Mouse (Mus musculus) forebrain, postnatal 0 days (tissue): ENCODE measurements at regions not wholly inside any gene's neighbourhood (a gene's known extent, or its start where the extent isn't known, plus 50 kb on each side); places are given as distances from the start of the nearest gene placed in this dataset.

Experiments
- ATAC-seq: fragments of 200-750 bp; cut with Nextera tagmentation; 2 replicates; pipeline ENCODE4 v1.8.0; 2017; ENCODE audit warnings: mild to moderate bottlenecking, moderate library complexity
- DNase-seq: peaks from one replicate; pipeline ENCODE4 v3.0.0-alpha.2; 2015
- H3K27ac ChIP-seq: fragments of 300-500 bp; sonication (generic); 2 replicates; pipeline ENCODE4 v1.5.1; 2014; ENCODE audit warnings: low read depth, mild to moderate bottlenecking, antibody characterized with exemption, low read length, moderate library complexity, mixed read lengths
- H3K27me3 ChIP-seq: fragments of 300-500 bp; sonication (generic); 2 replicates; pipeline ENCODE4 v1.6.1; 2014; ENCODE audit warnings: mild to moderate bottlenecking, low read length, mixed read lengths; ENCODE audit not compliant: insufficient read depth
- H3K36me3 ChIP-seq: fragments of 300-500 bp; sonication (generic); 2 replicates; pipeline ENCODE4 v1.6.1; 2014; ENCODE audit warnings: mild to moderate bottlenecking, moderate library complexity; ENCODE audit not compliant: insufficient read depth
- H3K4me1 ChIP-seq: fragments of 300-500 bp; sonication (generic); 2 replicates; pipeline ENCODE4 v1.6.1; 2014; ENCODE audit warnings: antibody characterized with exemption; ENCODE audit not compliant: insufficient read depth
- H3K4me2 ChIP-seq: fragments of 300-500 bp; sonication (generic); 2 replicates; pipeline ENCODE4 v1.6.1; 2014; ENCODE audit warnings: low read depth, mild to moderate bottlenecking, moderate library complexity
- H3K4me3 ChIP-seq: fragments of 300-500 bp; sonication (generic); 2 replicates; pipeline ENCODE4 v1.5.1; 2014; ENCODE audit warnings: low read depth, low read length, mixed read lengths
- H3K9ac ChIP-seq: fragments of 300-500 bp; sonication (generic); 2 replicates; pipeline ENCODE4 v1.6.1; 2014; ENCODE audit warnings: mild to moderate bottlenecking
- H3K9me3 ChIP-seq: fragments of 300-500 bp; sonication (generic); 2 replicates; pipeline ENCODE4 v1.6.1; 2016; ENCODE audit warnings: low read length
- CTCF ChIP-seq: sonication (generic); IDR thresholded peaks from 2 replicates; pipeline ENCODE4 v1.5.1; 2016; ENCODE audit warnings: antibody characterized with exemption, control low read depth, low read depth
- WGBS: fragments of 180-500 bp; shearing (Covaris S2); extraction: QIAGEN DNeasy Blood & Tissue Kit; methylation state at CpG from one replicate; pipeline ENCODE4 v1.1.7; 2014; 5-methylcytosine and 5-hydroxymethylcytosine counted together

- H3K4me2 ChIP-seq, result no peak overlapping the region
- H3K4me1 ChIP-seq, result no peaks in the 10 kb centered on the region
- H3K9ac ChIP-seq, result no peak overlapping the region
- no peak overlapping the region for H3K27ac ChIP-seq
- ATAC-seq (peak; percentile 55; the same call in 1 of the 2 replicates), DNase-seq (peak; percentile 11)
- H3K4me3 ChIP-seq, result no peak overlapping the region
- H3K27me3 ChIP-seq, result no peaks in the 10 kb centered on the region
- no peaks in the 10 kb centered on the region for H3K9me3 ChIP-seq
- 42% methylated on average over 3 of the region's 3 CpGs for WGBS
- no peak for TF ChIP-seq CTCF
- H3K36me3 ChIP-seq, result no peaks in the 10 kb centered on the region
Measured at GRCm38 (mm10) chr1:29261375-29261774, 481.3 kb upstream of the Gm597 start.

GRCm38 (mm10) chr1:29216766-29217581, 436.9 kb upstream of the Gm597 start:
- H3K27me3 ChIP-seq, result no peaks in the 10 kb centered on the region
- H3K4me2 ChIP-seq, result no peak overlapping the region
- ATAC-seq, result peak; percentile 87
- no peak overlapping the region for H3K4me3 ChIP-seq
- no peak for TF ChIP-seq CTCF
- H3K4me1 ChIP-seq, result no peaks in the 10 kb centered on the region
- H3K36me3 ChIP-seq, result no peaks in the 10 kb centered on the region
- peak; percentile 41 for DNase-seq
- H3K9ac ChIP-seq, result no peak overlapping the region
- H3K9me3 ChIP-seq, result no peaks in the 10 kb centered on the region
- 20% methylated on average over 3 of the region's 3 CpGs for WGBS
- no peak overlapping the region for H3K27ac ChIP-seq
